Mouse (Mus musculus) lung, embryonic 14.5 days (tissue): ENCODE results near the gene Nfkbie. TPM values are rescaled to one million over a fixed set of nuclear protein-coding genes. Genes with fewer than 3 reads are reported as not detected.

Experiments
- ATAC-seq: fragments of 200-750 bp; cut with Nextera tagmentation; 2 replicates; pipeline ENCODE4 v1.8.0; 2017; ENCODE audit warnings: mild to moderate bottlenecking, moderate TSS enrichment, moderate library complexity; ENCODE audit not compliant: insufficient read depth
- DNase-seq: peaks from one replicate; pipeline ENCODE4 v3.0.0-alpha.2; 2015
- H3K27ac ChIP-seq: fragments of 300-500 bp; sonication (generic); 2 replicates; pipeline ENCODE4 v1.5.1; 2014; ENCODE audit warnings: low read depth, mild to moderate bottlenecking, moderate library complexity
- H3K27me3 ChIP-seq: fragments of 300-500 bp; sonication (generic); 2 replicates; pipeline ENCODE4 v1.6.1; 2014; ENCODE audit warnings: low read length, control low read depth; ENCODE audit not compliant: insufficient read depth
- H3K36me3 ChIP-seq: fragments of 300-500 bp; sonication (generic); 2 replicates; pipeline ENCODE4 v1.6.1; 2014; ENCODE audit warnings: control low read depth; ENCODE audit not compliant: insufficient read depth
- H3K4me1 ChIP-seq: fragments of 300-500 bp; sonication (generic); 2 replicates; pipeline ENCODE4 v1.6.1; 2014; ENCODE audit warnings: antibody characterized with exemption, control low read depth; ENCODE audit not compliant: insufficient read depth
- H3K4me2 ChIP-seq: fragments of 300-500 bp; sonication (generic); 2 replicates; pipeline ENCODE4 v1.6.1; 2014; ENCODE audit warnings: mild to moderate bottlenecking
- H3K4me3 ChIP-seq: fragments of 300-500 bp; sonication (generic); 2 replicates; pipeline ENCODE4 v1.5.1; 2014; ENCODE audit warnings: low read depth, low read length
- H3K9ac ChIP-seq: fragments of 300-500 bp; sonication (generic); 2 replicates; pipeline ENCODE4 v1.6.1; 2014
- H3K9me3 ChIP-seq: fragments of 300-500 bp; sonication (generic); 2 replicates; pipeline ENCODE4 v1.6.1; 2016; ENCODE audit warnings: low read depth, low read length, control low read depth
- CTCF ChIP-seq: IDR thresholded peaks from 2 replicates; pipeline ENCODE4 v1.5.1; 2016; ENCODE audit warnings: antibody characterized with exemption, low read depth
- WGBS: fragments of 180-500 bp; shearing (Covaris S2); extraction: QIAGEN DNeasy Blood & Tissue Kit; methylation state at CpG from one replicate; pipeline ENCODE4 v1.1.7; 2014; 5-methylcytosine and 5-hydroxymethylcytosine counted together
- polyA plus RNA-seq: library from polyadenylated mRNA; unstranded; fragments of >200 nt; fragmentation: Nextera tagmentation; extraction: Ambion mirVana; gene quantifications from 2 replicates; pipeline ENCODE4 v1.2.1, GENCODE M21; 2014

The Nfkbie gene
- polyA plus RNA-seq, 1 experiment from 2014 or later, result 3.1 TPM

DNA sequence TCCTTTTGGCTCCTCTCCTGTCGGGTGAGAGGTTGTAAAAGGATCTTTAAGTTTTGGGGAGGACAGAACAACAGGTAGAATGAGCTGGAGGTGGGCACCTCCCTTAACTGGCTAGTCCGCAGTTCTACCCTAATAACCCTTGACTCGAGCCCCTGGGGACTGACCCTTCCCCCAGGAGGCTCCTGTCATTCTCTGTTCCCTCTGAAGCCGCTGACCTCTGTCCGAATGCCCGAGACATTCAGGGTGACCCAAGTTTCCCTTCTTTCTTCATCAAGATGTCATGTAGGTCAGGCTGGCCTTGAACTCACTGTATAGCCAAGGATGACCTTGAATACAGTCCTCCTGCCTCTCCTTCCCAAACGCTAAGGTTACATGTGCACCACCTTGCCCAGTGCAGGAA is 32.9 kb downstream of the Nfkbie start:
- no peak for DNase-seq
- peaks cover 29% of the 10 kb centered on the region for H3K4me1 ChIP-seq
- H3K27ac ChIP-seq, result no peak overlapping the region
- H3K9ac ChIP-seq, result no peak overlapping the region
- no peak overlapping the region for H3K4me2 ChIP-seq
- no peaks in the 10 kb centered on the region for H3K9me3 ChIP-seq
- WGBS, result 89% methylated on average over 7 of the region's 7 CpGs
- ATAC-seq, result no peak
- H3K4me3 ChIP-seq, result no peak overlapping the region
- no peaks in the 10 kb centered on the region for H3K27me3 ChIP-seq
- peaks cover 34% of the 10 kb centered on the region for H3K36me3 ChIP-seq
- TF ChIP-seq CTCF, result no peak

DNA sequence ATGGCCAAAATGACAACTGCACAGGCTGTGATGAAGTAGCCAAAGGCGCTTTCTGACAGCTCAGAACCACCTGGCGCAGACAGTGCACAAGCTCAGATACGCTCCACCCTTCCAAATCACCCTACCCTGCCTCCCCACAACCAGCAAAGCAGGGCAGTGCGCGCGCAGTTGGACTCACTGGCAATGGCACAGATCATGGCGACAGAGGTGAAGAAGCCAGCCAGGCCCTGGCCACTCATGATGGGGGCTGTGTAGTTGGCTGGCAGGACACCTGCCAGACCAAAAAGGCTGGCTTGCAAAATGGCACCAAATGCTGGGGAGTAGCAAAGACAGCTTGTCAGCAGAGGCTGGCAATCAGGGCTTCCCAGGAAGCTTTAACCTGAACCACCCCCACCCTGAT is 33.7 kb downstream of the Nfkbie start:
- 97% methylated on average over 7 of the region's 7 CpGs for WGBS
- no peaks in the 10 kb centered on the region for H3K9me3 ChIP-seq

DNA sequence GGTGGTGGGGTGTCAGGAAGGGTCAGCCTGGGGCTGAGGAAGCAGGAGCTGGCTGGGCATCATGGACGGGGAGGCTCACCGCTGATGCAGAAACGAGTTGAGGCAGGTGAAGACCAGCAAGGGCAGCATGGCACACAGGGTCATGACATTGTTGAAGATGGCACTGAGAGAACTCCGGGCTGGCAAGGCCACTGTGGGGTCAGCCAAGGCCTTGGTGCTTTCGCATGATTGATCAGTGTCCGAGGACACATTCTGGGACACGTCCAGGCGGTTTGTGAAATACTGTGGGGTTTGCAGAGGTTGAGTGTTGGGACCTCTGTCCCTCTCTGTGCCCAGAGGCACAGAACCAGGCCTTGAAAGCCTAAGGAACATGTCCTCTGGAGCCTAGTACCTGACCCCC is 34.3 kb downstream of the Nfkbie start:
- H3K27ac ChIP-seq, result no peak overlapping the region
- peaks cover 34% of the 10 kb centered on the region for H3K36me3 ChIP-seq
- H3K4me1 ChIP-seq, result peaks cover 28% of the 10 kb centered on the region
- 89% methylated on average over 8 of the region's 8 CpGs for WGBS
- H3K9me3 ChIP-seq, result no peaks in the 10 kb centered on the region
- H3K9ac ChIP-seq, result no peak overlapping the region
- ATAC-seq (no peak), DNase-seq (no peak)
- no peak overlapping the region for H3K4me2 ChIP-seq
- no peaks in the 10 kb centered on the region for H3K27me3 ChIP-seq
- no peak overlapping the region for H3K4me3 ChIP-seq
- TF ChIP-seq CTCF, result no peak

More for the DNA sequence above, 33.7 kb downstream of the Nfkbie start:
- DNase-seq, result no peak
- peaks cover 34% of the 10 kb centered on the region for H3K36me3 ChIP-seq
- no peak for ATAC-seq
- H3K27me3 ChIP-seq, result no peaks in the 10 kb centered on the region
- no peak overlapping the region for H3K4me3 ChIP-seq
- no peak overlapping the region for H3K9ac ChIP-seq
- no peak for TF ChIP-seq CTCF
- H3K4me2 ChIP-seq, result no peak overlapping the region
- no peak overlapping the region for H3K27ac ChIP-seq
- peaks cover 29% of the 10 kb centered on the region for H3K4me1 ChIP-seq

DNA sequence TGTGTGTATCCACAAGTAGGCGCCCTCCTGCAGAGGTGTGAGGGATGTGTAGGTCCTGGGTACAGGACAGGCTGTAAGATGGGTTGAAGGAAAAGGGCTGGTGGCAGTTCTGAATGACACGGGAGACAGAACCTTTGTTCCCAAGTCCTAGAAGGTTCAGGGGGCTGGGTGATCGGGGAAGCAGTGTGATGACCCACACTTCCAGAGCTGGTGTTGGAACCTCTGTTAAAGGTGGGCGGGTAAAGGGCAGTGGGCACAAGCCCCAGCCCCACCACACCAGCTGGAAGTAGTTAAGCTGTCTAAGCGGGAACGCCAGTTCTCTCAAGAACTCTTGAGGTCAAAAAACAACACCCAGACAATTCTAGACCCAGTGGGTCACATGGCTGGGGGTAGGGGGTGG is 34.9 kb downstream of the Nfkbie start:
- peaks cover 28% of the 10 kb centered on the region for H3K4me1 ChIP-seq
- WGBS, result 64% methylated on average over 6 of the region's 6 CpGs

DNA sequence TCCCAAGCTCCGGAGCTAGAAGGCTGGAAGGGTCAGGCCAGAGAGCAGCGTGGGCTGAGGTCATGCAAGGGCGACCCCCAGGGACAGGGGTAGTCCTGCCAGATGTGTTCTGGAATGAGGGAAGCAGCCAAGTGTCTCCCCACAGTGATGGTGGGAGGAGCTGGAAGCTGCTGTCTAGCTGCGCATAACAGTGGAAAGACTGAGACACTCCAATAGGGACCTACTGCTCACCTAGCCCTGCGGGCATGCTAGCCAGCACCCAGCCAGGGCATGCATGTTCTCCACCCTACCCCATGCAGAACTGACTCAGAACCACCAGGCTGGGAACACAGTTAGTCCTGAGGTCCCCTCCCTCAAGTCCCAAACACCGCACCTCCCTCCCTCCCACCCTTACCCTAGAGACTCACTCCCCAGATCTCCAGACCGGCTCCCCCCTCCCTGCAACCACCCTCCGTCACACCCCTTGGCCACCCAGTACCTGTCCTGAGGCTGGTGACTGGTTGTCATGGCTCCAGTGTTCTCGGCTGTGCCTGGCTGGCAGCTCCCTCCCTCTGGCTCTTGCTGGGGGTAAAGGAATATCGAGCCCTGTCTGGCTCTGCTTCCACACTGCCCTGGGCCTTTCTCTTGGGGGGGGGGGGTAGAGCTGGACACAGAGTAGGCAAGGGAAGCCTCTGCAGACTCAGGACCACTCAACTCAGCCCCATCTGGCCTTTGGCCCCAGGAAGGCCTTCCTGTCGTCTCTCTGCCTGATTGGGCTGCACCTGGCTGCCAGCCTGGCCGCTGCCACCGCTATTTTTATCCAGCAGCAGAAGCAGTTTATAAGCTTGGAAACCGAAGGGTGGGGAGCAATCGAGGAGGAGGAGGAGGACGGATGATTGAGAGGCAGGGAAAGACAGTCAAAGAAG is 36.5 kb downstream of the Nfkbie start:
- no peak for DNase-seq
- Histone ChIP-seq H3K9me3 (no peaks in the 10 kb centered on the region), H3K9ac (no peak overlapping the region), H3K27me3 (no peaks in the 10 kb centered on the region), H3K4me3 (peak overlapping the region; percentile 12; the same call in 1 of the 2 replicates), H3K27ac (no peak overlapping the region; the same call in 1 of the 2 replicates), H3K36me3 (peaks cover 23% of the 10 kb centered on the region), H3K4me2 (peak overlapping the region; percentile 100), H3K4me1 (peaks cover 32% of the 10 kb centered on the region)
- TF ChIP-seq CTCF, result no peak
- ATAC-seq, result no peak
- 45% methylated on average over 16 of the region's 16 CpGs for WGBS

More for the DNA sequence above, 34.9 kb downstream of the Nfkbie start:
- no peak for DNase-seq
- Histone ChIP-seq H3K4me3 (no peak overlapping the region), H3K27ac (no peak overlapping the region), H3K9ac (no peak overlapping the region), H3K4me2 (no peak overlapping the region), H3K36me3 (peaks cover 34% of the 10 kb centered on the region), H3K27me3 (no peaks in the 10 kb centered on the region), H3K9me3 (no peaks in the 10 kb centered on the region)
- no peak for TF ChIP-seq CTCF
- ATAC-seq, result no peak

DNA sequence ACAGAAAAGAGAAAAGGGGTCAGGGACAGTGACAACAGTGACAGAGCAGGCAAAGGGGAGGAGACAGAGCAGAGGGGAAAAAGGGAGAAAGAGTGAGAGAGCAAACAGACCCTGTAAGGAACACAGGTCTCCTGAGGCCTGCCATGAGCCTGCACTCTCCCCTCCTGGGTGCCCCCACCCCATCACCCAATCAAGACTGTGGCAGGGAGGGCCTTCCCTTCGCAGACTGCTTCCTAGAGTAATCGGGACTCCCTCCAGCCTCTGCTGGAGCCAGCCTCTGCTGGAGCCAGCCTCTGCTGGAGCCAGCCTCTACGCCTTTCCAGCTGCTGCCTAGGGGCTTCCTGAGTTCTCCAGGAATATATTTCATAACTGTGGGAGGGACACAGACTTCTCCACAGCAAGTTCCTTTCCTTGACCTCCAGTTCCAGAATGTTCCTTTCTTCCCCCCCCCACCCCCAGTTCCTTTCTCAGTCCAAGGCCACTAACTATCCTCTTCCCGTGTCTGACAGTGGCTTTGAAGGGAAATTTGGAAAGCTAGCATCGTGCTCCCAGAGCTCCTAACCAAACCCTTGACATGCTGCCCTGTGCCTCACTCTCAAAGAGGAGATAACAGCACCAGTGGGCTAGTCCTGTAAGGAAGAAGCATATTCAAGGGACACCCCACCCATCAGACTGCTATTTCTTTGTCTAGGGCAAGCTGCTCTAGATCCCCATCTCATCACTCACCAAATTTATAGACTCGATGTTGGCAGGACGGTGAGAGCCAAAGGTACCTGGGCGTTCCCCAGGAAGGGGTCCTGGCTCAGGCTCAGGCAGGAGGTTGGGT is 37.3 kb downstream of the Nfkbie start:
- DNase-seq (peak; percentile 50), ATAC-seq (no peak)
- Histone ChIP-seq H3K9ac (peak overlapping the region; percentile 29), H3K27me3 (no peaks in the 10 kb centered on the region), H3K4me2 (peak overlapping the region; percentile 100), H3K4me3 (peak overlapping the region; percentile 63; the same call in 1 of the 2 replicates), H3K36me3 (peaks cover 16% of the 10 kb centered on the region; the same call in 1 of the 2 replicates), H3K27ac (peak overlapping the region; percentile 55), H3K9me3 (no peaks in the 10 kb centered on the region), H3K4me1 (peaks cover 32% of the 10 kb centered on the region)
- 41% methylated on average over 8 of the region's 8 CpGs for WGBS
- no peak for TF ChIP-seq CTCF

DNA sequence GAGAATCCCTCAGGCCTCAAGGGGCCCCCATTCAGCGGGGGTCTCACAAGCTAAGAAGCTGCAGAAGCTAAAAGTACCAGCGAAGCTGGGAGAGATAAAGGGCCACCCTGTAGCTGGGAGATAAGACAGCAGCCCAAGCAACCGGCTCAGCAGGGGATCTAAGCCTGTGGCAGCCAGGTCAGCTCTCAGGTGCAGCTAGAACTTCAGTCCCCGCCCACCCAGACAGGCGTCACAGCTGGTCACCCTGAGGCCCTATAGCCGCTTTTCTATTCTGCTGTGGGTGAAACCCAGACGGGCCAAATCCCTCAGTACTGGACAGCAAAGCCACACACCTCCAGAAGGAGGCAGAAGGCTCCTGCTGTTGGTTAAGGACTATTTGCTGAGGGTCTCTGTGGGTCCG is 38.0 kb downstream of the Nfkbie start:
- Histone ChIP-seq H3K27me3 (no peaks in the 10 kb centered on the region), H3K4me1 (peaks cover 32% of the 10 kb centered on the region), H3K4me2 (peak overlapping the region; percentile 100), H3K4me3 (peak overlapping the region; percentile 63), H3K9me3 (no peaks in the 10 kb centered on the region), H3K9ac (peak overlapping the region; percentile 29), H3K36me3 (peaks cover 16% of the 10 kb centered on the region; the same call in 1 of the 2 replicates), H3K27ac (peak overlapping the region; percentile 55; the same call in 1 of the 2 replicates)
- ATAC-seq, result no peak
- TF ChIP-seq CTCF, result peak; percentile 31; the same call in 1 of the 2 replicates
- no peak for DNase-seq
- 28% methylated on average over 8 of the region's 8 CpGs for WGBS
